In genomic region chr1:176355342-176355741, GRCm38 (mm10) we compare ENCODE assay signal across 10 mouse cellular contexts.
DNase-seq lines count a peak whose midpoint lies in the region; ATAC-seq lines count a peak whose summit lies in the region.
"Had no signal": no experiment of that assay in that cellular context is flagged by ENCODE, and none has a peak within 500 bp of the region (broad histone marks: within the 10 kb centered on the region; RNA-seq: fewer than 3 reads in every experiment).

No protein-coding gene starts in this region.

- no peaks in the 10 kb centered on the region for H3K27me3 ChIP-seq in kidney, embryonic 16.5 days (ENCODE audit: insufficient read depth, low read length)
- H3K27me3 ChIP-seq: stomach, embryonic 15.5 days had no signal

- ATAC-seq in kidney, embryonic 16.5 days (ENCODE audit: low FRiP score, low TSS enrichment) = peak; percentile 63; the same call in 1 of the 2 replicates

- 45% methylated on average over 12 of the region's 12 CpGs for WGBS in kidney, embryonic 16.5 days

- H3K4me2 ChIP-seq in kidney, embryonic 16.5 days (replicated peaks; ENCODE audit: low read depth, low read length) = no peak overlapping the region
- H3K4me2 ChIP-seq: stomach, embryonic 15.5 days had no signal

- no peaks in the 10 kb centered on the region for H3K9me3 ChIP-seq in kidney, embryonic 16.5 days (ENCODE audit: low read length)
- H3K9me3 ChIP-seq: stomach, embryonic 15.5 days had no signal

- H3K9ac ChIP-seq in kidney, embryonic 16.5 days (replicated peaks; ENCODE audit: low read length) = no peak overlapping the region
- H3K9ac ChIP-seq: stomach, embryonic 15.5 days had no signal

- intact Hi-C loops in left cerebral cortex, postnatal 10 days (cut with DNase I) = no loop called here

- DNase-seq in kidney, adult 11 months = no peak
- DNase-seq in frontal cortex, adult 2 months (ENCODE audit: extremely low spot score in 1 of 2, low spot score in 1 of 2) = peak; percentile 20 to 70
- peak; percentile 2 to 23 for DNase-seq in left cerebral cortex, postnatal 10 days (ENCODE audit: extremely low spot score in 1 of 2, low spot score in 2 of 2)
- DNase-seq in right cerebral cortex, postnatal 10 days (ENCODE audit: low spot score in 2 of 2) = peak; percentile 52 to 57
- no peak for DNase-seq in Muller cell, postnatal 12 days (ENCODE audit: inconsistent ontology term)
- no peak for DNase-seq in T-cell, adult 2 months (ENCODE audit: low spot score)
- DNase-seq in adrenal gland, postnatal 4 days (ENCODE audit: low spot score in 2 of 2) = no peak
- DNase-seq: lung, postnatal 10 days had no signal

- no peaks in the 10 kb centered on the region for H3K4me1 ChIP-seq in kidney, embryonic 16.5 days (ENCODE audit: insufficient read depth, low read length)
- H3K4me1 ChIP-seq: stomach, embryonic 15.5 days had no signal

- no peaks in the 10 kb centered on the region for H3K36me3 ChIP-seq in kidney, embryonic 16.5 days (ENCODE audit: insufficient read depth, low read length)
- H3K36me3 ChIP-seq: stomach, embryonic 15.5 days had no signal

- no peak overlapping the region for H3K27ac ChIP-seq in kidney, embryonic 16.5 days (ENCODE audit: low read length)
- H3K27ac ChIP-seq: stomach, embryonic 15.5 days had no signal

- H3K4me3 ChIP-seq in kidney, embryonic 16.5 days (ENCODE audit: low read length) = no peak overlapping the region
- H3K4me3 ChIP-seq: stomach, embryonic 15.5 days had no signal

Comparison
In these comparisons a context has a peak if more than half of its experiments do, and no peak if none do; other contexts are left out.
1. DNase-seq: peak in frontal cortex, adult 2 months (2 of 2), left cerebral cortex, postnatal 10 days (2 of 2) and right cerebral cortex, postnatal 10 days (2 of 2); none in kidney, adult 11 months (single experiment), Muller cell, postnatal 12 days (single experiment), T-cell, adult 2 months (single experiment) and adrenal gland, postnatal 4 days (0 of 2).